Mouse (Mus musculus) testis, postnatal 10 days (tissue): ENCODE data around the gene Nek1.
"Not testable (repeated sequence)": the region's sequence is repeated elsewhere in the genome, so short reads cannot be mapped to it uniquely, and the experiment has no call there.

Experiments
- DNase-seq: peaks from one replicate; pipeline ENCODE4 v3.0.0; 2021; ENCODE audit warnings: low spot score

Gene Nek1

GRCm38 (mm10) chr8:60984260-60985010, 8.6 kb upstream of the Nek1 start:
- DNase-seq = not testable (repeated sequence)

- peak; percentile 90 for DNase-seq
These were observed 460 bp upstream of the Nek1 start for GRCm38 (mm10) chr8:60992561-60992909.

- DNase-seq = no peak
These were observed 618 bp downstream of the Nek1 start for GRCm38 (mm10) chr8:60993639-60993986.

- no peak for DNase-seq
These were observed 3.5 kb downstream of the Nek1 start for GRCm38 (mm10) chr8:60996468-60996867.

GRCm38 (mm10) chr8:61041951-61042350, 49.0 kb downstream of the Nek1 start:
- DNase-seq = peak; percentile 84

- DNase-seq = no peak
These were observed 50.9 kb downstream of the Nek1 start for GRCm38 (mm10) chr8:61043874-61044273.

GRCm38 (mm10) chr8:61046816-61047215, 53.8 kb downstream of the Nek1 start:
- DNase-seq = no peak

- DNase-seq = no peak
These were observed 60.0 kb downstream of the Nek1 start for GRCm38 (mm10) chr8:61053017-61053416.

- DNase-seq = no peak
These were observed 61.3 kb downstream of the Nek1 start for GRCm38 (mm10) chr8:61054313-61054712.

- DNase-seq = no peak
These were observed 64.0 kb downstream of the Nek1 start for GRCm38 (mm10) chr8:61056997-61057396.

GRCm38 (mm10) chr8:61059143-61059542, 66.1 kb downstream of the Nek1 start:
- DNase-seq = no peak

- no peak for DNase-seq
These were observed 67.4 kb downstream of the Nek1 start for GRCm38 (mm10) chr8:61060412-61060811.

- DNase-seq = no peak
These were observed 82.1 kb downstream of the Nek1 start for GRCm38 (mm10) chr8:61075059-61075458.

GRCm38 (mm10) chr8:61110496-61110895, 117.5 kb downstream of the Nek1 start:
- no peak for DNase-seq

- DNase-seq = no peak
These were observed 118.9 kb downstream of the Nek1 start for GRCm38 (mm10) chr8:61111940-61112339.

GRCm38 (mm10) chr8:61121631-61122030, 128.6 kb downstream of the Nek1 start:
- DNase-seq = no peak

- no peak for DNase-seq
These were observed 134.4 kb downstream of the Nek1 start for GRCm38 (mm10) chr8:61127299-61127861.

GRCm38 (mm10) chr8:61132561-61133134, 139.7 kb downstream of the Nek1 start:
- no peak for DNase-seq

- no peak for DNase-seq
These were observed 148.9 kb downstream of the Nek1 start for GRCm38 (mm10) chr8:61141869-61142268.

GRCm38 (mm10) chr8:61142302-61142701, 149.3 kb downstream of the Nek1 start:
- DNase-seq = no peak

- no peak for DNase-seq
These were observed 149.8 kb downstream of the Nek1 start for GRCm38 (mm10) chr8:61142845-61143244.

GRCm38 (mm10) chr8:61148728-61149127, 155.7 kb downstream of the Nek1 start:
- DNase-seq = no peak

GRCm38 (mm10) chr8:61150596-61150995, 157.6 kb downstream of the Nek1 start:
- DNase-seq = no peak

- no peak for DNase-seq
These were observed 163.4 kb downstream of the Nek1 start for GRCm38 (mm10) chr8:61156406-61156805.
